Mouse (Mus musculus): ENCODE results near the gene Cbx2. TPM values are rescaled to one million over a fixed set of nuclear protein-coding genes. Genes with fewer than 3 reads are reported as not detected.
A peak's percentile ranks its signal among the peaks of the same experiment; 100 is the strongest.

Gene Cbx2
- polyA plus RNA-seq, 1 experiment: 11.6 TPM

GRCm38 (mm10) chr11:119048133-119048510 lies 25.4 kb downstream of the Cbx2 start:
- H3K27ac ChIP-seq (ENCODE audit: insufficient read depth, low read length): no peak overlapping the region
- no peak overlapping the region for H3K4me3 ChIP-seq (ENCODE audit: low read depth, low read length)
- no peak for TF ChIP-seq POLR2A (IDR thresholded peaks at IDR 0.05; ENCODE audit: insufficient read depth, low read length)
- no peak for TF ChIP-seq EP300 (IDR thresholded peaks at IDR 0.05; ENCODE audit: insufficient read depth, low read depth, low read length)
- no peak for TF ChIP-seq CTCF (IDR thresholded peaks at IDR 0.05; ENCODE audit: low read depth, low read length)
- H3K9ac ChIP-seq (ENCODE audit: low read depth, poor library complexity, severe bottlenecking): no peak overlapping the region
- peaks cover 27% of the 10 kb centered on the region for H3K27me3 ChIP-seq (ENCODE audit: control insufficient read depth, insufficient read depth, low read length, poor library complexity, severe bottlenecking)
- no peaks in the 10 kb centered on the region for H3K9me3 ChIP-seq (replicated peaks; ENCODE audit: control insufficient read depth, insufficient read depth, low read length, poor library complexity, severe bottlenecking)
- no peaks in the 10 kb centered on the region for H3K36me3 ChIP-seq (ENCODE audit: control insufficient read depth, insufficient read depth, low read length, poor library complexity, severe bottlenecking)
- H3K4me1 ChIP-seq (ENCODE audit: control insufficient read depth, insufficient read depth, low read length): no peaks in the 10 kb centered on the region

- Histone ChIP-seq H3K27me3 (ENCODE audit: control insufficient read depth, insufficient read depth, low read length, poor library complexity, severe bottlenecking) (peaks cover 37% of the 10 kb centered on the region), H3K4me1 (ENCODE audit: control insufficient read depth, insufficient read depth, low read length) (peaks cover 5% of the 10 kb centered on the region), H3K9me3 (replicated peaks; ENCODE audit: control insufficient read depth, insufficient read depth, low read length, poor library complexity, severe bottlenecking) (no peaks in the 10 kb centered on the region)
Measured at GRCm38 (mm10) chr11:119050361-119050760, 27.6 kb downstream of the Cbx2 start.

GRCm38 (mm10) chr11:119051426-119051825 lies 28.7 kb downstream of the Cbx2 start:
- peaks cover 41% of the 10 kb centered on the region for H3K27me3 ChIP-seq (ENCODE audit: control insufficient read depth, insufficient read depth, low read length, poor library complexity, severe bottlenecking)
- H3K4me1 ChIP-seq (ENCODE audit: control insufficient read depth, insufficient read depth, low read length): peaks cover 5% of the 10 kb centered on the region

More at GRCm38 (mm10) chr11:119050361-119050760, 27.6 kb downstream of the Cbx2 start:
- TF ChIP-seq CTCF (IDR thresholded peaks at IDR 0.05; ENCODE audit: low read depth, low read length) (no peak), POLR2A (IDR thresholded peaks at IDR 0.05; ENCODE audit: insufficient read depth, low read length) (no peak), EP300 (IDR thresholded peaks at IDR 0.05; ENCODE audit: insufficient read depth, low read depth, low read length) (no peak)
- H3K4me3 ChIP-seq (ENCODE audit: low read depth, low read length): no peak overlapping the region
- H3K36me3 ChIP-seq (ENCODE audit: control insufficient read depth, insufficient read depth, low read length, poor library complexity, severe bottlenecking): no peaks in the 10 kb centered on the region
- no peak overlapping the region for H3K27ac ChIP-seq (ENCODE audit: insufficient read depth, low read length)
- H3K9ac ChIP-seq (ENCODE audit: low read depth, poor library complexity, severe bottlenecking): no peak overlapping the region

GRCm38 (mm10) chr11:119051927-119052660 lies 29.3 kb downstream of the Cbx2 start:
- H3K36me3 ChIP-seq (ENCODE audit: control insufficient read depth, insufficient read depth, low read length, poor library complexity, severe bottlenecking): no peaks in the 10 kb centered on the region
- H3K4me1 ChIP-seq (ENCODE audit: control insufficient read depth, insufficient read depth, low read length): peaks cover 5% of the 10 kb centered on the region
- H3K9ac ChIP-seq (ENCODE audit: low read depth, poor library complexity, severe bottlenecking): no peak overlapping the region
- no peak overlapping the region for H3K27ac ChIP-seq (ENCODE audit: insufficient read depth, low read length)
- H3K4me3 ChIP-seq (ENCODE audit: low read depth, low read length): no peak overlapping the region
- H3K9me3 ChIP-seq (replicated peaks; ENCODE audit: control insufficient read depth, insufficient read depth, low read length, poor library complexity, severe bottlenecking): no peaks in the 10 kb centered on the region
- H3K27me3 ChIP-seq (ENCODE audit: control insufficient read depth, insufficient read depth, low read length, poor library complexity, severe bottlenecking): peaks cover 48% of the 10 kb centered on the region
- TF ChIP-seq EP300 (IDR thresholded peaks at IDR 0.05; ENCODE audit: insufficient read depth, low read depth, low read length): no peak
- peak; percentile 56 for TF ChIP-seq CTCF (IDR thresholded peaks at IDR 0.05; ENCODE audit: low read depth, low read length)
- no peak for TF ChIP-seq POLR2A (IDR thresholded peaks at IDR 0.05; ENCODE audit: insufficient read depth, low read length)

More at GRCm38 (mm10) chr11:119051426-119051825, 28.7 kb downstream of the Cbx2 start:
- Histone ChIP-seq H3K9me3 (replicated peaks; ENCODE audit: control insufficient read depth, insufficient read depth, low read length, poor library complexity, severe bottlenecking) (no peaks in the 10 kb centered on the region), H3K4me3 (ENCODE audit: low read depth, low read length) (no peak overlapping the region), H3K9ac (ENCODE audit: low read depth, poor library complexity, severe bottlenecking) (no peak overlapping the region), H3K27ac (ENCODE audit: insufficient read depth, low read length) (no peak overlapping the region), H3K36me3 (ENCODE audit: control insufficient read depth, insufficient read depth, low read length, poor library complexity, severe bottlenecking) (no peaks in the 10 kb centered on the region)
- no peak for TF ChIP-seq CTCF (IDR thresholded peaks at IDR 0.05; ENCODE audit: low read depth, low read length)
- TF ChIP-seq EP300 (IDR thresholded peaks at IDR 0.05; ENCODE audit: insufficient read depth, low read depth, low read length): no peak
- TF ChIP-seq POLR2A (IDR thresholded peaks at IDR 0.05; ENCODE audit: insufficient read depth, low read length): no peak

- TF ChIP-seq EP300 (IDR thresholded peaks at IDR 0.05; ENCODE audit: insufficient read depth, low read depth, low read length) (no peak), CTCF (IDR thresholded peaks at IDR 0.05; ENCODE audit: low read depth, low read length) (no peak), POLR2A (IDR thresholded peaks at IDR 0.05; ENCODE audit: insufficient read depth, low read length) (no peak)
- Histone ChIP-seq H3K27me3 (ENCODE audit: control insufficient read depth, insufficient read depth, low read length, poor library complexity, severe bottlenecking) (peaks cover 52% of the 10 kb centered on the region), H3K4me3 (ENCODE audit: low read depth, low read length) (peak overlapping the region; percentile 40), H3K9me3 (replicated peaks; ENCODE audit: control insufficient read depth, insufficient read depth, low read length, poor library complexity, severe bottlenecking) (no peaks in the 10 kb centered on the region), H3K4me1 (ENCODE audit: control insufficient read depth, insufficient read depth, low read length) (peaks cover 5% of the 10 kb centered on the region), H3K27ac (ENCODE audit: insufficient read depth, low read length) (no peak overlapping the region), H3K9ac (ENCODE audit: low read depth, poor library complexity, severe bottlenecking) (0 out of 2 replicates have a peak overlapping the region, but pooled peaks have one; percentile 11), H3K36me3 (ENCODE audit: control insufficient read depth, insufficient read depth, low read length, poor library complexity, severe bottlenecking) (no peaks in the 10 kb centered on the region)
Measured at GRCm38 (mm10) chr11:119052661-119053256, 30.0 kb downstream of the Cbx2 start.

- no peak overlapping the region for H3K27ac ChIP-seq (ENCODE audit: insufficient read depth, low read length)
- peak overlapping the region; percentile 40 for H3K4me3 ChIP-seq (ENCODE audit: low read depth, low read length)
- no peaks in the 10 kb centered on the region for H3K9me3 ChIP-seq (replicated peaks; ENCODE audit: control insufficient read depth, insufficient read depth, low read length, poor library complexity, severe bottlenecking)
- TF ChIP-seq CTCF (IDR thresholded peaks at IDR 0.05; ENCODE audit: low read depth, low read length) (peak; percentile 29), EP300 (IDR thresholded peaks at IDR 0.05; ENCODE audit: insufficient read depth, low read depth, low read length) (no peak)
- H3K9ac ChIP-seq (ENCODE audit: low read depth, poor library complexity, severe bottlenecking): peak overlapping the region; percentile 17; the same call in 1 of the 2 replicates
- H3K4me1 ChIP-seq (ENCODE audit: control insufficient read depth, insufficient read depth, low read length): peaks cover 5% of the 10 kb centered on the region
- peaks cover 56% of the 10 kb centered on the region for H3K27me3 ChIP-seq (ENCODE audit: control insufficient read depth, insufficient read depth, low read length, poor library complexity, severe bottlenecking)
- H3K36me3 ChIP-seq (ENCODE audit: control insufficient read depth, insufficient read depth, low read length, poor library complexity, severe bottlenecking): no peaks in the 10 kb centered on the region
Measured at GRCm38 (mm10) chr11:119053257-119053670, 30.5 kb downstream of the Cbx2 start.
